Mouse (Mus musculus) hindbrain, embryonic 10.5 days (tissue): ENCODE measurements around the gene Clip2. TPM values are rescaled to one million over a fixed set of nuclear protein-coding genes. Genes with fewer than 3 reads are reported as not detected.

ENCODE experiments used
- DNase-seq: peaks from one replicate; pipeline ENCODE4 v3.0.0-alpha.2; 2017; ENCODE audit warnings: low spot score
- H3K27ac ChIP-seq: fragments of 300-500 bp; sonication (generic); 2 replicates; pipeline ENCODE4 v1.5.1; 2016; ENCODE audit warnings: mild to moderate bottlenecking, moderate library complexity
- H3K27me3 ChIP-seq: fragments of 300-500 bp; sonication (generic); 2 replicates; pipeline ENCODE4 v1.6.1; 2016; ENCODE audit warnings: mild to moderate bottlenecking; ENCODE audit not compliant: poor library complexity, insufficient read depth, severe bottlenecking
- H3K36me3 ChIP-seq: fragments of 300-500 bp; sonication (generic); 2 replicates; pipeline ENCODE4 v1.6.1; 2016; ENCODE audit warnings: mild to moderate bottlenecking, moderate library complexity
- H3K4me1 ChIP-seq: fragments of 300-500 bp; sonication (generic); replicated peaks from 2 replicates; pipeline ENCODE4 v1.6.1; 2016; ENCODE audit warnings: mild to moderate bottlenecking
- H3K4me3 ChIP-seq: fragments of 300-500 bp; sonication (generic); 2 replicates; pipeline ENCODE4 v1.5.1; 2016; ENCODE audit warnings: mild to moderate bottlenecking, moderate library complexity
- H3K9me3 ChIP-seq: fragments of 300-500 bp; sonication (generic); 2 replicates; pipeline ENCODE4 v1.6.1; 2016; ENCODE audit warnings: mild to moderate bottlenecking, moderate library complexity
- WGBS: fragments of 180-500 bp; shearing (Covaris S2); methylation state at CpG from one replicate; pipeline ENCODE4 v1.1.7; 2016; 5-methylcytosine and 5-hydroxymethylcytosine counted together
- polyA plus RNA-seq: library from polyadenylated mRNA; unstranded; fragments of >200 nt; fragmentation: Nextera tagmentation; extraction: Ambion mirVana; gene quantifications from 2 replicates; pipeline ENCODE4 v1.2.1, GENCODE M21; 2016

The Clip2 gene
- polyA plus RNA-seq, 1 experiment from 2014 or later: 8.1 TPM

DNA sequence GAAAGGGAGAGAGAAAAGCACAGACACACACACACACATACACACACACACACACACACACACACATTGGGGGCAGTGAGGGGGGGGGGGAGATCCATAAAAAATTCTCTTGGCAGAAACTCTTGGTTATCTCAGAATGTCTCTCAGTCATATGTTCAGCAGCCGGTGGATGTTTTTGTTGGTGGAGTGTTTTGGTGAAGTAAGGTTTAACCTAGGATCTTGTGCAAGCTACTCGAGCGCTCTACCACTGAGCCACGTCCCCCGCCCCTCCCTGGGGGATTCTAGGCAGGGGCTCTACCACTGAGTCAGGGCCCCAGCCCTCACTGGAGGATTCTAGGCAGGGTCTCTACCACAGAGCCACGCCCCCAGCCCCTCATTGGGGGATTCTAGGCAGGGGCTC is 16.2 kb downstream of the Clip2 start:
- no peak for DNase-seq
- no peaks in the 10 kb centered on the region for H3K27me3 ChIP-seq
- no peak overlapping the region for H3K27ac ChIP-seq
- no peak overlapping the region for H3K4me3 ChIP-seq
- H3K9me3 ChIP-seq: peaks cover 5% of the 10 kb centered on the region; the same call in 1 of the 2 replicates
- WGBS: 93% methylated on average over 6 of the region's 6 CpGs
- H3K36me3 ChIP-seq: peaks cover 79% of the 10 kb centered on the region
- H3K4me1 ChIP-seq: peaks cover 21% of the 10 kb centered on the region

DNA sequence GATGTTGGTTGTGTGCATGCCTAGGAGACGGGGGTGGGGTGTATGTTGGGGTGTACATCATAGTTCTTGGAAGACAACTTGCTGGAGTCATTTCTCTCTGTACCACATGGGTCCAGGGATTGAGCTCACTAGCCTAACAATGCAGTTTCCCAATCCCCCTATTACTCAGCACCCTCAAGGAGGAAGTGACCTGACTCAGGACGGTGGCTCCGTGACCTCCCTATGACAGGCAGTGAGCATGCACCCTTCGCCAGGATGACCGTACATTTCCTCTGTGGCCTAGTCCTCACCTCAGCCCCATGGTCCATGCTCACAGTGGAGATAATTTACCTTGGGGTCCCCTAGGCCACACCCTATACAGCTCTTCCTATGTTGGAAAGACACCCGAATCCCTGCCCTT is 19.8 kb downstream of the Clip2 start:
- Histone ChIP-seq H3K27me3 (no peaks in the 10 kb centered on the region), H3K4me1 (peaks cover 15% of the 10 kb centered on the region), H3K36me3 (peaks cover 83% of the 10 kb centered on the region), H3K9me3 (peaks cover 5% of the 10 kb centered on the region; the same call in 1 of the 2 replicates), H3K4me3 (no peak overlapping the region), H3K27ac (no peak overlapping the region)
- no peak for DNase-seq
- WGBS: 92% methylated on average over 6 of the region's 6 CpGs

DNA sequence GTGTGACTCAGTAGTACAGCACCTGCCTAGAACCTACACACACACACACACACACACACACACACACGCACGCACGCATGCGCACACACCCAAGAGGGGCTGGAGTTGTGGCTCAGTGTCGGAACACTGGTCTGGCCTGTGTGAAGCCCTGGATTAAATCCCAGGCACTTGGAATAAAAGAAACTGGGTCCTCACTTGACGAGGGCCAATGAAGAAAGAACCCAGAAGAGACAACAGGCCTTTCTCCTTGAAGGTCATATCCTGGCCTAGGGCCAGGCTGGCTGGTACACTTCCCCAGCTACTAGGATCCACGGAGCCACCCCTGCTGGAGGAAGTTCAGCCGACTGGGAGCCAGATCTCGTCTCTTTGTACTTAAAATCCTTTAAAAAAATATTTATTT is 20.6 kb downstream of the Clip2 start:
- H3K27ac ChIP-seq: no peak overlapping the region
- H3K9me3 ChIP-seq: peaks cover 1% of the 10 kb centered on the region; the same call in 1 of the 2 replicates
- H3K4me3 ChIP-seq: no peak overlapping the region
- peaks cover 81% of the 10 kb centered on the region for H3K36me3 ChIP-seq
- H3K27me3 ChIP-seq: no peaks in the 10 kb centered on the region
- peaks cover 15% of the 10 kb centered on the region for H3K4me1 ChIP-seq
- DNase-seq: no peak
- WGBS: 89% methylated on average over 9 of the region's 9 CpGs

DNA sequence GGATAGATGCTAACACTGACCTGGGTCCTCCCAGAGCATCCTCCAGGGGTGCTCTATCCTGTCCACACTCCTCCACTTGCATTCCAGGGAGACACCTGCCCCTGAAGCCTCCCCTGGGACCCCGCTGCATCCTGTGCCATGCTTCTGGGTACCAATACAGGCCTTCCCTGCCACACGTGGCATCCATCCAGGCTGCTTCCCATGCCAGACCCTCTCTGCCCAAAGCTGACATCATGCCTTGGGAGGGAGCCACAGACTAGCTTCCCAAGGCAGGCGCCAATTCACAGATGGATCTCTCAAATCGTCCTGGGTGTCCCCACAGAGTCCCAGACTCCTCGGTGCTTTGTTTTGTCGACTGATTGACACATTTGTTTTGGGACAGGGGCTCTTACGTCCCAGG is 21.4 kb downstream of the Clip2 start:
- H3K4me1 ChIP-seq: peaks cover 15% of the 10 kb centered on the region
- no peaks in the 10 kb centered on the region for H3K9me3 ChIP-seq
- 61% methylated on average over 7 of the region's 7 CpGs for WGBS
- no peak overlapping the region for H3K27ac ChIP-seq
- peaks cover 84% of the 10 kb centered on the region for H3K36me3 ChIP-seq
- DNase-seq: no peak
- H3K27me3 ChIP-seq: no peaks in the 10 kb centered on the region
- H3K4me3 ChIP-seq: no peak overlapping the region

DNA sequence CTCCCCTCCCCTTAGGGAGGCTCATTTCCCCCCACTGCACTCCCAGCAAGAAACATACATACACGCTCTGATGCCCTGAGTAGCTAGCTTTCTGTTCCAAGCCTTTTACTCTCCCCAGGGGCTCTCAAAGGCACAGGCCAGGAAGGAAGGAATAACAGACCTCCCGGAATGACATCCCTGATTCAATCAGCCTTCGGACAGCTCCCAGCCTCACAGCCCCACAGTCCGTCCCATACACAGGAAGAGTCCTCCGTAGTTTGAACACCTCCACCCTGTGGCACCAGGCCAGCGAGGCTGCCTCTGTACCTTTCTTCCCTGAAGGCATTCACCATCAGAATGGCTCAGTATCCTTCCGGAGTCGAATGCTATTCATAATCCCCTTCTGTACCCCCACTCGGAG is 23.7 kb downstream of the Clip2 start:
- Histone ChIP-seq H3K4me3 (no peak overlapping the region), H3K27me3 (no peaks in the 10 kb centered on the region), H3K4me1 (peaks cover 15% of the 10 kb centered on the region), H3K36me3 (peaks cover 85% of the 10 kb centered on the region), H3K9me3 (no peaks in the 10 kb centered on the region), H3K27ac (no peak overlapping the region)
- WGBS: 38% methylated on average over 9 of the region's 9 CpGs
- DNase-seq: no peak

DNA sequence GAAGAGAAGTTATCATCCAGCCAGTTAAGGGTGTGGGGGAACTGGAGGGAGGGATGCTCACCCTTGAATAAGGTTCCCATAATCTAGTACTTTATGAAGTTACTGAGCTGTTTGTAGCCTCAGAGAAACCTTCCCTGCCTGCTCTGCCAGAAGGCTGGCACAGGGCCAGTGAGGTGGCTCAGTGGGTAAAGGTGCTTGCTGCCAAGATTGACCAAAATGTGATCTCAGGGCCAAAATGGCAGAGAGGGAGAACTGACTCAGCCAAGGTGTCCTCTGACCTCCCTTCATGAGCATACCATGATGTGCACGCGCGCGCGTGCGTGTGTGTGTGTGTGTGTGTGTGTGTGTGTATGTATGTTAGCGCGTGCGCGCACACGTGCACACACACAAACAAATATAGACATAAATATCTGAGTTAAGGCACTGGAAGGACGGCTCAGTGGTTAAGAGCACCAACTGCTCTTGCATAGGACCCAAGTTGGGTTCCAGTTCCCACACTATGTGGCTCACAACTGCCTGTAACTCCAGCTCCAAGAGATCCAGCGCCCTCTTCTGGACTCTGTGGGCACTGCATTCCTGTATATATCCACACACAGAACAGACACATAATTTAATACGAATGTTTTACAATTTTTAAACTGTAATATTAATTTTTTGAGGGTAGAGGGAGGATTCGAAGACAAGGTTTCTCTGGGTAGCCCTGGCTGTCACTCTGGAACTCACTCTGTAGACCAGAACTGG is 26.1 kb downstream of the Clip2 start:
- peaks cover 85% of the 10 kb centered on the region for H3K36me3 ChIP-seq
- no peak for DNase-seq
- WGBS: 92% methylated on average over 15 of the region's 15 CpGs
- no peak overlapping the region for H3K27ac ChIP-seq
- no peak overlapping the region for H3K4me3 ChIP-seq
- peaks cover 15% of the 10 kb centered on the region for H3K4me1 ChIP-seq
- no peaks in the 10 kb centered on the region for H3K27me3 ChIP-seq
- no peaks in the 10 kb centered on the region for H3K9me3 ChIP-seq

DNA sequence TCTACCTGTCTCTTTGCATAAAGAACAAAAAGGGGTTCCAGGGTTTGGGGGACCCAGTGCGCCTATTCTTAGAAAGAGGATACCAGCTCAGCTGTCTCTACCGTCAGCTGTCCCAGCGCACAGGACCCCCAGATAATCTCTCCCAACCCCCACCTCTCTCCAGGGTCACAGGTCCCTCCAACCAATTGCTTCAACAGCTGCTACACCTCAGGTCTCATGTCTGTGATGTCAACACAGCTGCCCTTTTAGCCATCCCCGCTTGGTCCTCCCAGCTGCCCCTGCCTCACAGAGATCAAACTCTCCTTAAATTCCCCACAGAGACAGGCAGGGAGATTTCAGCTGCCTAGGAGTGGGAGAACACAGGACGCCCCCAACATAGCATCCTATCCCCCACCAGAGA is 28.5 kb downstream of the Clip2 start:
- Histone ChIP-seq H3K36me3 (peaks cover 89% of the 10 kb centered on the region), H3K4me3 (no peak overlapping the region), H3K27ac (no peak overlapping the region), H3K9me3 (no peaks in the 10 kb centered on the region), H3K4me1 (peaks cover 6% of the 10 kb centered on the region), H3K27me3 (no peaks in the 10 kb centered on the region)
- DNase-seq: no peak
- 88% methylated on average over 5 of the region's 5 CpGs for WGBS

DNA sequence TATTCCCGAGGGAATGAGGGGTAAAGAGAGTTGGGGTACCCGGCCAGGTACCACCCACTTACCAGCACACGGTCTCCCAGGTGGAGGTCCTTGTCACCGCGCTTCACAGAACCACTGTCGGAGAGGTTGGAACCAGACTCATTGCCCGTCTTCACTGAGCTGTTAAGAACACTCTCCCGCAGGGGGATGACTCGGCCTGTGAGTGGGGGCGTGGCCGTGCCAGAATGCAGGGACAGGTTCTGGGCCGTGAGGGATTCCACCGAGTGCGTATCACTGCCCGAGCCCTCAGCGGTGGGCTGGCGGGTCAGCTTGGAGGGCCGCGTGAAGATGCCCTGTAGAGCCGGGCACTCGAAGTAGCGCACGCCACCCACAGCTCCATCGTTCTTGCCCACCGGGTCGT is 29.7 kb downstream of the Clip2 start:
- no peak for DNase-seq
- H3K27ac ChIP-seq: no peak overlapping the region
- no peaks in the 10 kb centered on the region for H3K9me3 ChIP-seq
- WGBS: 94% methylated on average over 26 of the region's 26 CpGs
- no peaks in the 10 kb centered on the region for H3K27me3 ChIP-seq
- H3K4me3 ChIP-seq: no peak overlapping the region
- H3K4me1 ChIP-seq: no peaks in the 10 kb centered on the region
- peaks cover 94% of the 10 kb centered on the region for H3K36me3 ChIP-seq

DNA sequence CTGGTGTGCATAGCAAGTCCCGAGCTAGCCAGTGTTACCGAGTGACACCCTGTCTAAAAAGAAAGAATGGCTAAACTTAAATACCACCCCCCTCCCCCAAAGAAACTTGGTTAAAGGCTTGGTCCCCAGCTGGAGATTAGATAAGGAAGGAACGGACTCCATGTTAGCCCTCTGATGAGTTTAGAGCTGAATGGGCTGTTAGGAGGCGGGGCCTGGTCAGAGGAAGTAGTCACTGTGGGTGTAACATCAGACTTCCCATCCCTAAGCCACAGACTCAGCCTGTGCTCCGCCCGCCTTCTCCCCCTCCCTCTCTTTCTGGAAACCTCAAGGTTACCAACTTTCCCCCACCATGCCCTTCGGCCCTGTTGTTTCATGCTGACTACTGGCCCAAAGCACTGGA is 30.4 kb downstream of the Clip2 start:
- Histone ChIP-seq H3K36me3 (peaks cover 97% of the 10 kb centered on the region), H3K9me3 (peaks cover 2% of the 10 kb centered on the region), H3K27me3 (no peaks in the 10 kb centered on the region), H3K4me1 (no peaks in the 10 kb centered on the region), H3K27ac (no peak overlapping the region), H3K4me3 (no peak overlapping the region)
- WGBS: 94% methylated on average over 7 of the region's 7 CpGs
- no peak for DNase-seq

DNA sequence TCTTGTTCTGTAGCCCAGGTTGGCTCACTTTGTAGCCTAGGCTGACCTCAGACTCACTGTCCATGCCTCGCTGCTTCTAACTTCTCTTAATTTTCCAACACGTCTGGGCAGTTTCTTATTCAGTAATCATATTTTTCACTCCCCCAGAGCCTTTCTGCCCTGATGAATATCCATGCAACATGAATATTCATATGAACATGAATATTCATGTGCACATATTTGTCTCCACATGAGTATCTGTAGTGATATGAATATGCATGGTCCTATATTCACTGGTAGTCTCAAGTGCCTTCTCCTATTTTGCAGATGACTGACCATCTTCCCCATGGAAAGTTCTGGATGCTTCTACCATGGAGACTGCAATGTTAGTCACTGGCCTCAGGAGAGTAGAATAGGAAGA is 31.1 kb downstream of the Clip2 start:
- Histone ChIP-seq H3K9me3 (peaks cover 5% of the 10 kb centered on the region), H3K36me3 (peaks cover 97% of the 10 kb centered on the region), H3K4me3 (no peak overlapping the region), H3K27ac (no peak overlapping the region), H3K4me1 (no peaks in the 10 kb centered on the region), H3K27me3 (no peaks in the 10 kb centered on the region)
- WGBS: 85% methylated on average over 2 of the region's 2 CpGs
- DNase-seq: no peak

DNA sequence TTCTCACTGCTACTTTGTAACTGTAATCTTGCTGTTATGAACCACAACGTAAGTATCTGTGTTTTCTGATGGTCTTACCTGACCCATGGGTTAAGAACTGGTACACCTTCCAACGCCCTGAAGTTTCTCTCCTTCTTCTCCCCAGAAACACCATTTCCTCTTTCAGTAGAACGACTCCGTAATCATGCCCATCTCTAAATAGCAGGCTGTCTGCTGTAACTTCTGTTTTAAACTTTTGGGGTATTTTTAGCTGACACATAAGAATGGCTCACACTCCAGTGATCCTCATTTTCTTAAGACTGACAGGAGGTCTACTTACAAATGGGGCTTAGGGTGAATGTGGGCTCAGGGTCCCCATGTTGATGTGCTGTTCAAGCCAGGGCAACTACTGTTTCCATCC is 32.1 kb downstream of the Clip2 start:
- Histone ChIP-seq H3K27ac (no peak overlapping the region), H3K4me1 (no peaks in the 10 kb centered on the region), H3K4me3 (no peak overlapping the region), H3K27me3 (no peaks in the 10 kb centered on the region), H3K36me3 (peaks cover 97% of the 10 kb centered on the region), H3K9me3 (peaks cover 5% of the 10 kb centered on the region)
- no peak for DNase-seq
- 94% methylated on average over 4 of the region's 4 CpGs for WGBS

DNA sequence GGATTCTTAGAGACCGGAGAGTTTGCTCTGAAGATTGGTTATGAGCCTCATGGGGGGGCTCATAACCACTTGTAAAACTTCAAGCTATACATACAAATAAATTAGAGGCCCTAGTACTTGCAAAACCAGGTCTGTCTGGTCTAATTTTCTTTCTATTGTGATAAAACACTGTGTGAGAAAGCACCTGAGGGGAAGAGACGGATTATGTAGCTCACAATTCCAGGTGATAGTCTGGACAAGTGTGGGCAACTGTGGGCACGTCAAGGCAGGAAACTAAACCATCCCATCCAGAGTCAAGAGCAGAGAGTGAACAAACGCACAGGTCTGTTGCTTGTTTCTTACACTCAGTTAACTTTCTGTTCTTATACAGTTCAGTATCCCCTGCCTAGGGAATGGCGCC is 32.8 kb downstream of the Clip2 start:
- H3K36me3 ChIP-seq: peaks cover 97% of the 10 kb centered on the region
- WGBS: 96% methylated on average over 5 of the region's 5 CpGs
- no peaks in the 10 kb centered on the region for H3K4me1 ChIP-seq

DNA sequence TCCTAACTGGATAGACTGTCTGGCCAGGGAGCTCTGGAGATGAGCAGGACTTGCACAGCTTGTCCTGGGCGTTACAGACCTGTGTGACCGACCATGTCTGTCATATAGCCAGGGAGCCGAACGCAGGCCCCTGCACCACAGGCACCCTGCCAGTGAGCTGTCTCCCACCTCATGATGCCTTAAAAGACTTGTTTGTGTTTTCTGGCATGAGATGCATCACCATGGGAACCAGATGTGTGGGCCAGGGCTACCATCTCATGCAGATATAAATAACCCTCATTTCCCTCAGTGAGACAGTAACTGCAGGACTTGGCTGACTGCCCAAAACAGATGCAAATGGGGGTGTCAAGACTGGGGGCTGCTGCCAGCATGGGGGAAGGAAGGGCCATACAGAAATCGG is 40.1 kb downstream of the Clip2 start:
- H3K36me3 ChIP-seq: peaks cover 97% of the 10 kb centered on the region
- peaks cover 4% of the 10 kb centered on the region; the same call in 1 of the 2 replicates for H3K4me1 ChIP-seq
- no peak overlapping the region for H3K27ac ChIP-seq
- H3K27me3 ChIP-seq: no peaks in the 10 kb centered on the region
- peaks cover 5% of the 10 kb centered on the region for H3K9me3 ChIP-seq
- WGBS: 78% methylated on average over 5 of the region's 5 CpGs
- DNase-seq: no peak
- H3K4me3 ChIP-seq: no peak overlapping the region

More for the DNA sequence above, 32.8 kb downstream of the Clip2 start:
- DNase-seq: no peak
- no peak overlapping the region for H3K4me3 ChIP-seq
- H3K27ac ChIP-seq: no peak overlapping the region
- peaks cover 5% of the 10 kb centered on the region for H3K9me3 ChIP-seq
- no peaks in the 10 kb centered on the region for H3K27me3 ChIP-seq

DNA sequence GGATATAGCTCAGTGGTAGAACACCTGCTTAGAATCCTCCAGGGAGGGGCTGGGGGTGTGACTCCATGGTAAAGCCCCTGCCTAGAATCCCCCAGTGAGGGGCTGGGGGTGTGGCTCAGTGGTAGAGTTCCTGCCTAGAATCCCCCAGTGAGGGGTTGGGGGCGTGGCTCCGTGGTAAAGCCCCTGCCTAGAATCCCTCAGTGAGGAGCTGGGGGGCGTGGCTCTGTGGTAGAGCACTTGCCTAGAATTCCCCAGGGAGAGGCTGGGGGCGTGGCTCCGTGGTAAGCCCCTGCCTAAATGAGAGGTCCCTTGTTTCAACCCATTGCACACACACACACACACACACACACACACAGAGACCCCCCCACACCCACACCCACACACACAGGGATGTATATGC is 42.0 kb downstream of the Clip2 start:
- no peak overlapping the region for H3K27ac ChIP-seq
- peaks cover 4% of the 10 kb centered on the region; the same call in 1 of the 2 replicates for H3K4me1 ChIP-seq
- no peak for DNase-seq
- peaks cover 93% of the 10 kb centered on the region for H3K36me3 ChIP-seq
- H3K27me3 ChIP-seq: no peaks in the 10 kb centered on the region
- 82% methylated on average over 5 of the region's 5 CpGs for WGBS
- no peaks in the 10 kb centered on the region for H3K9me3 ChIP-seq
- no peak overlapping the region for H3K4me3 ChIP-seq
